Mouse (Mus musculus): ENCODE results near the gene Lysmd4. TPM values are rescaled to one million over a fixed set of nuclear protein-coding genes. Genes with fewer than 3 reads are reported as not detected.

The Lysmd4 gene
- polyA plus RNA-seq, 1 experiment from 2014 or later: 36.1 TPM

Other genes with a start within 250 kb of the Lysmd4 start
- 37.6 TPM in 2 replicates for gene Mef2a, start 150.3 kb downstream of the Lysmd4 start, polyA plus RNA-seq (2015; fragmentation: Nextera tagmentation; extraction: Ambion mirVana)

Data from forebrain, embryonic 15.5 days (tissue).